Mouse (Mus musculus) CD8-positive naive resting alpha-beta T cell, adult 2 months (primary cell): Measurements from ENCODE around the gene Zxdc.

ENCODE experiments used
- DNase-seq, 2 experiments: peaks; one replicate each; pipeline ENCODE4 v3.0.0; 2022; ENCODE audit warnings: low read depth in 2 of 2, low spot score in 2 of 2

The Zxdc gene

DNA sequence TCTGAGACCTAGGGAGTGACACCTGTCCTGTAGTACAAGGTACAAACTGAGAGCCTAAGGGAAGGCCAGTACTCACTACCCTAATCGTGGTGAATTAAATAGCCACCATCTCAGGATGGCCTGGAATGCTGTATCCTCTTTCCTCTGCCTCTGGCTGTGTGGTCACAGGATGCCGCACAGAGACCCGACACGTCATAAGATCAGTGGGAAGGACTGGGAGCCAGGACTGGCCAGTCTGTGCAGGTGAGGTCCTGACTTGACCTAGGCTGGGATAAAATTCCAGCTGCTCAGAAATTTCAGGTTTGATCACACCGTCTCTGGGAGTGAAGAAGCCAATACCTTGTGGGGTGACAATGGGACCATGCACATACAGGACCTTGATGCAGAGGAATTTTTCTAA, 82.2 kb downstream of the Zxdc start:
- no peak for DNase-seq

DNA sequence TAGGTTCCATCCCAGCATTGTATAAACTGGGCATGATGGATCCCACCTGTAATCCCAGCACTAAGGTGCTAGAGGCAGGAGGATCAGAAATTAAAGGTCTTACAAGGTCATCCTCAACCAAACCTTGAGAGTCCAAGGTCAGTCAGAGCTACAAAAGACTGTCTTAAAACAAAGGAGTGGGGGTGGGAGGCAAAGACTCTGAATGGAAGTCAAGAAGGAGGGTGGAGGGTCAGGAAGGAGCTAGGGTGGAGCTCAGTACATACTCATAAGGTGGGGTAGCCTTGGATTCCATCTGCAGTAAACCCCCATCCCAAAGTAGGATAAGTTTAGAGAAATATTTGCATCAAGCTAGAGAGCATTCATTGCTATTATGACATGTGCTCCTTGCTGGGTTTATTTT, 83.3 kb downstream of the Zxdc start:
- no peak for DNase-seq
